Mouse (Mus musculus): ENCODE measurements around the gene Cdkal1.

DNA sequence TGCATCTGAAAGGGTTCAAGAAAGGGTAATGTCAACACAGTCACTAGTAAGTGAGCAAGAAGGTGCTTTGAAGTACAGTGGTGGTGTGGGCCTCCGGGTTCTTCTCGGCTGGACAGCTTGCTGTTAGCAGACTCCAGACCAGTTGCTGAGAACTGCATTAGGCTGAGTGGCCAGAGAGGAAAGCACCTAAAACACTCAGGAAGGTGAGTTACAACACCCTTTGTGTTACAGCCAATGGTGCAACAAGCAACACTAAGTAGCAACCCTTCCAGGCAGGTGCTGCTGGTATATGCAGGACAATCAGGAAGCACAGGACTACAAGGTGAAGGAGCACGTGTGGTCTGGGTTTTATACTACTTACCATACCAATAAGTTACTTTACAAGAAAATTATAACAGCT lies 90.2 kb downstream of the Cdkal1 start:
- TF ChIP-seq CTCF (IDR thresholded peaks at IDR 0.05; ENCODE audit: control insufficient read depth, insufficient read depth, low read length) (no peak), POLR2A (IDR thresholded peaks at IDR 0.05; ENCODE audit: borderline replicate concordance, control insufficient read depth, low read depth, low read length) (no peak)
